Mouse (Mus musculus) MEL (cell line): ENCODE data around the gene B430306N03Rik. TPM values are rescaled to one million over a fixed set of nuclear protein-coding genes. Genes with fewer than 3 reads are reported as not detected.

ENCODE experiments used
- DNase-seq: peaks from one replicate; pipeline ENCODE4 v3.0.0; 2011; ENCODE audit warnings: low read depth, low spot score
- H3K27ac ChIP-seq: 2 replicates; pipeline ENCODE4 v1.5.1; 2012; ENCODE audit warnings: low read depth, mild to moderate bottlenecking, control low read depth, low read length, moderate library complexity; ENCODE audit not compliant: control insufficient read depth
- H3K27me3 ChIP-seq, 2 experiments: fragments of 150-350 bp in 1 of 2; sonication (generic) in 1 of 2; 2 replicates each; pipeline ENCODE4 v1.6.1; 2012; ENCODE audit warnings: low read length in 2 of 2, mild to moderate bottlenecking in 2 of 2, improper control_type of control experiment in 1 of 2, moderate library complexity in 1 of 2; ENCODE audit not compliant: insufficient read depth in 2 of 2, control insufficient read depth in 1 of 2
- H3K36me3 ChIP-seq, 2 experiments: 2 replicates each; pipeline ENCODE4 v1.6.1; 2012 to 2014; ENCODE audit warnings: low read length in 2 of 2, improper control_type of control experiment in 1 of 2, inconsistent platforms in 1 of 2, mild to moderate bottlenecking in 1 of 2; ENCODE audit not compliant: insufficient read depth in 2 of 2, control insufficient read depth in 1 of 2
- H3K4me1 ChIP-seq, 2 experiments: fragments of 150-350 bp in 1 of 2; sonication (generic) in 1 of 2; 2 replicates each; pipeline ENCODE4 v1.6.1; 2012; ENCODE audit warnings: low read length in 2 of 2, improper control_type of control experiment in 1 of 2, mild to moderate bottlenecking in 1 of 2; ENCODE audit not compliant: insufficient read depth in 2 of 2, control insufficient read depth in 1 of 2
- H3K4me3 ChIP-seq, 2 experiments: fragments of 150-350 bp in 1 of 2; sonication (generic) in 1 of 2; 2 replicates each; pipeline ENCODE4 v1.5.1; 2012; ENCODE audit warnings: low read depth in 2 of 2, low read length in 2 of 2, mild to moderate bottlenecking in 2 of 2, moderate library complexity in 2 of 2, control low read depth in 1 of 2, improper control_type of control experiment in 1 of 2; ENCODE audit not compliant: control insufficient read depth in 1 of 2, insufficient read depth in 1 of 2
- H3K79me2 ChIP-seq: 2 replicates; pipeline ENCODE4 v1.6.1; 2012; ENCODE audit warnings: mild to moderate bottlenecking, low read length, moderate library complexity; ENCODE audit not compliant: control insufficient read depth, poor library complexity, insufficient read depth
- H3K9ac ChIP-seq: 2 replicates; pipeline ENCODE4 v1.6.1; 2012; ENCODE audit warnings: low read depth, mild to moderate bottlenecking, control low read depth, low read length, moderate library complexity; ENCODE audit not compliant: control insufficient read depth, poor library complexity, severe bottlenecking
- H3K9me3 ChIP-seq: fragments of 150-350 bp; sonication (generic); replicated peaks from 2 replicates; pipeline ENCODE4 v1.6.1; 2012; ENCODE audit warnings: mild to moderate bottlenecking, low read length, improper control_type of control experiment, moderate library complexity; ENCODE audit not compliant: insufficient read depth
- GABPA ChIP-seq: IDR thresholded peaks from 2 replicates; pipeline ENCODE4 v1.6.1; 2012; ENCODE audit warnings: low read depth, mild to moderate bottlenecking, inconsistent platforms, low read length, improper control_type of control experiment, moderate library complexity
- GATA1 ChIP-seq: IDR thresholded peaks from 2 replicates; pipeline ENCODE4 v1.6.1; 2011; ENCODE audit warnings: low read depth, low read length, improper control_type of control experiment
- NELFE ChIP-seq: IDR thresholded peaks from 2 replicates; pipeline ENCODE4 v1.6.1; 2011; ENCODE audit warnings: low read depth, low read length, improper control_type of control experiment
- POLR2A ChIP-seq, 2 experiments: IDR thresholded peaks; 2 replicates each; pipeline ENCODE4 v1.6.1; 2011 to 2012; ENCODE audit warnings: low read length in 2 of 2, mild to moderate bottlenecking in 2 of 2, control low read depth in 1 of 2, improper control_type of control experiment in 1 of 2, low read depth in 1 of 2, moderate library complexity in 1 of 2; ENCODE audit not compliant: control insufficient read depth in 1 of 2, insufficient read depth in 1 of 2, poor library complexity in 1 of 2
- polyA plus RNA-seq, 2 experiments: library from polyadenylated mRNA; stranded (reverse) in 1 of 2; unstranded in 1 of 2; fragments of >175 nt in 1 of 2; fragments of >200 nt in 1 of 2; gene quantifications; 2 replicates each; pipeline versions ENCODE4 v1.2.1 to v1.2.4; 2012; ENCODE audit warnings: low replicate concordance in 2 of 2, low read depth in 1 of 2; ENCODE audit not compliant: insufficient read length in 2 of 2, insufficient read depth in 1 of 2, missing spikeins in 1 of 2
- total RNA-seq: library from RNA; depleted of rRNA; stranded (reverse); fragments of 300-350 nt; gene quantifications from 2 replicates; pipeline ENCODE4 v1.2.3, GENCODE M21; 2012; rRNA removed

B430306N03Rik gene
- total and polyA plus RNA-seq, 3 experiments = 0.19 to 0.68 TPM; not detected in 1

- Histone ChIP-seq H3K9me3 (no peaks in the 10 kb centered on the region), H3K4me1 (no peaks in the 10 kb centered on the region), H3K4me3 (no peak overlapping the region), H3K36me3 (no peaks in the 10 kb centered on the region)
- TF ChIP-seq GATA1 (no peak), GABPA (no peak), POLR2A (IDR thresholded peaks at IDR 0.05; ENCODE audit: control insufficient read depth in 1 of 2, insufficient read depth in 1 of 2, low read depth in 1 of 2, low read length in 2 of 2, poor library complexity in 1 of 2) (no peak), NELFE (no peak)
- TF ChIP-seq, all 39 proteins: peak for 0
- no peak overlapping the region for H3K27ac ChIP-seq
- no peaks in the 10 kb centered on the region for H3K79me2 ChIP-seq
- no peaks in the 10 kb centered on the region for H3K27me3 ChIP-seq
- H3K9ac ChIP-seq = no peak overlapping the region
- DNase-seq = no peak
Observed at GRCm38 (mm10) chr17:48376102-48376501, 60.2 kb downstream of the B430306N03Rik start.

Other genes with a start within 250 kb of the B430306N03Rik start
- gene 1700067P10Rik, start 226.8 kb upstream of the B430306N03Rik start, total RNA-seq = not detected in 2 replicates
- not detected for gene 1700067P10Rik, start 226.8 kb upstream of the B430306N03Rik start, polyA plus RNA-seq
- not detected in 2 replicates for gene 9830107B12Rik, start 169.9 kb upstream of the B430306N03Rik start, total RNA-seq
- not detected for gene 9830107B12Rik, start 169.9 kb upstream of the B430306N03Rik start, polyA plus RNA-seq
- not detected in 2 replicates for gene A530064D06Rik, start 148.9 kb upstream of the B430306N03Rik start, total RNA-seq
- not detected for gene A530064D06Rik, start 148.9 kb upstream of the B430306N03Rik start, polyA plus RNA-seq
- gene Trem1, start 83.4 kb upstream of the B430306N03Rik start, total RNA-seq = not detected in 2 replicates
- under 1 TPM in 1 of 2 experiments, not detected in 1; 0.06 TPM for gene Trem1, start 83.4 kb upstream of the B430306N03Rik start, polyA plus RNA-seq
- gene Trem3, start 68.4 kb upstream of the B430306N03Rik start, total RNA-seq = not detected in 2 replicates
- not detected for gene Trem3, start 68.4 kb upstream of the B430306N03Rik start, polyA plus RNA-seq
- 0.35 and 0.56 TPM in 2 replicates for gene Treml4, start 51.8 kb upstream of the B430306N03Rik start, total RNA-seq
- gene Treml4, start 51.8 kb upstream of the B430306N03Rik start, polyA plus RNA-seq = 1 to 10 TPM in 1 of 2 experiments, not detected in 1; 1.4 TPM
- gene Treml2, start 16.6 kb upstream of the B430306N03Rik start, total RNA-seq = 21.5 and 27.7 TPM in 2 replicates
- 10 to 100 TPM in 1 of 2 experiments, not detected in 1; 52.7 TPM for gene Treml2, start 16.6 kb upstream of the B430306N03Rik start, polyA plus RNA-seq
- 0.04 and 0.26 TPM in 2 replicates for gene Trem2, start 30.3 kb downstream of the B430306N03Rik start, total RNA-seq
- under 1 TPM in 1 of 2 experiments, not detected in 1; 0.26 TPM for gene Trem2, start 30.3 kb downstream of the B430306N03Rik start, polyA plus RNA-seq
- gene Treml1, start 43.8 kb downstream of the B430306N03Rik start, total RNA-seq = 0.69 and 0.96 TPM in 2 replicates
- gene Treml1, start 43.8 kb downstream of the B430306N03Rik start, polyA plus RNA-seq = 1 to 10 TPM in 1 of 2 experiments, not detected in 1; 1.7 TPM
- 48.1 and 56.9 TPM in 2 replicates for gene Nfya, start 93.8 kb downstream of the B430306N03Rik start, total RNA-seq
- 10 to 100 TPM in 1 of 2 experiments, not detected in 1; 97.8 TPM for gene Nfya, start 93.8 kb downstream of the B430306N03Rik start, polyA plus RNA-seq
- 21.2 and 21.5 TPM in 2 replicates for gene Oard1, start 93.9 kb downstream of the B430306N03Rik start, total RNA-seq
- 10 to 100 TPM in 1 of 2 experiments, not detected in 1; 24.4 TPM for gene Oard1, start 93.9 kb downstream of the B430306N03Rik start, polyA plus RNA-seq
- gene Apobec2, start 116.8 kb downstream of the B430306N03Rik start, total RNA-seq = 0.19 and 0.23 TPM in 2 replicates
- under 1 TPM in 1 of 2 experiments, not detected in 1; 0.42 TPM for gene Apobec2, start 116.8 kb downstream of the B430306N03Rik start, polyA plus RNA-seq
- 3.7 and 4.9 TPM in 2 replicates for gene Tspo2, start 135.4 kb downstream of the B430306N03Rik start, total RNA-seq
- 10 to 100 TPM in 1 of 2 experiments, not detected in 1; 14.6 TPM for gene Tspo2, start 135.4 kb downstream of the B430306N03Rik start, polyA plus RNA-seq
- 3.8 and 4.7 TPM in 2 replicates for gene Unc5cl, start 138.8 kb downstream of the B430306N03Rik start, total RNA-seq
- gene Unc5cl, start 138.8 kb downstream of the B430306N03Rik start, polyA plus RNA-seq = 1 to 10 TPM in 1 of 2 experiments, not detected in 1; 7.7 TPM